Mouse (Mus musculus): ENCODE measurements around the gene Cpt1c. TPM values are rescaled to one million over a fixed set of nuclear protein-coding genes. Genes with fewer than 3 reads are reported as not detected.

Cpt1c gene
- polyA plus RNA-seq, 1 experiment from 2014 or later = 11.1 TPM

DNA sequence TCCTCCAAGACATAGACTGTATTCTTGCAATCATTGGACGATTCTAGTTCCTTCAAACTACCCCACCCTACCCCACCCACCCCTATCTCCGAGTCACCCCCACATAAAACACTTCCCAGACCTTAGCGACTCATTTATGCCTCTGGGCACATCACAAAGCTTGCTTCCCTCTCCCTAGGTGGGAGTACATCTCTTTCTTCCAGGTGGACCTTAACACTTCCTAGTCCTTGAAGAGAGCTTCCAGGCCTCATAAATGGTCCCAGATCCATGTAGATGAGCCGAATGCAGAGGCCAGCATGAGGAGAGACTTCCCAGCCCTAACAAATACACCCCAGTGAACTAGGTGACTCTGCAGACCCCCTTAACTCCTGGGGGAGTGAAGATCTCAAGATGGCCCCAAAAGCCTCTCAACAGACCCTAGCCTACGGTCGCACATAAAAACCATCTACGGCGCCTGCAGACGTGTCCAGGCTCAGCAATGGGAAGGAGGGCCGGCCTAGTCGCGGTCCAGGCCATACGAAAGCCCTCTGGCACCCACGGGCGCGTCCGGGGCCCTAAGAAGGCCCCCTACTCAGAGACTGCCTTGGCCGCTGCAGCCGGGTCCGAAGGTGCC is 40.8 kb upstream of the Cpt1c start:
- 1% methylated on average over 17 of the region's 20 CpGs for WGBS
- no peaks in the 10 kb centered on the region for H3K9me3 ChIP-seq (ENCODE audit: control insufficient read depth, low read length)
- H3K4me3 ChIP-seq (ENCODE audit: control insufficient read depth in 1 of 2, insufficient read depth in 1 of 2, low read depth in 1 of 2, low read length in 2 of 2) = peak overlapping the region; percentile 69 to 88
- H3K36me3 ChIP-seq (ENCODE audit: control insufficient read depth, insufficient read depth, low read length) = peaks cover 38% of the 10 kb centered on the region
- H3K4me1 ChIP-seq (ENCODE audit: control insufficient read depth in 2 of 2, insufficient read depth in 2 of 2, low read length in 2 of 2) = peaks cover 6 to 16% of the 10 kb centered on the region in 2 experiments; a peak in 3 of 4 replicates
- peak overlapping the region; percentile 61 to 100 for H3K27ac ChIP-seq (replicated peaks in 1 of 2; ENCODE audit: control insufficient read depth in 1 of 2, insufficient read depth in 1 of 2, low read depth in 2 of 2, low read length in 2 of 2)
- H3K27me3 ChIP-seq (ENCODE audit: control insufficient read depth, insufficient read depth, low read length) = no peaks in the 10 kb centered on the region
- no peak for ATAC-seq (ENCODE audit: insufficient number of reproducible peaks, insufficient read depth, low FRiP score, low read depth)
- peak overlapping the region; percentile 97 for H3K9ac ChIP-seq (ENCODE audit: low read length)
- peak overlapping the region; percentile 66 for H3K4me2 ChIP-seq (ENCODE audit: low read length)

DNA sequence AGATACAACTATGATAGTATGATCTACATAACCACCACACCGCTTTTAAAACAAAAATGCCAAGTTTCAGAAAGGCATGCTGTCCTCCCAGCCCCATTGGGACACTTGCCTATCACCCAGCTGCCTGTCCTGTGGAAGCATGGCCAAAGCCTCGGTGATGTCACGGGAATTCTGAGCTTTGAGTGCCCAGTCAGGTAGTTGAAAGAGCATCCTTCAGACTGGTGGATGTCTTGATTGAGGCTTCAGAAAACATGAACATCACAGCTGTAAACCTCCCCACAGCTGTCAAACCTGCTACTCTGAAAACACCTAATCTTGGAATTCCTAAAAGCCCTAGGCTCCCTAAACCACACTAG is 39.4 kb upstream of the Cpt1c start:
- Histone ChIP-seq H3K27me3 (ENCODE audit: control insufficient read depth, insufficient read depth, low read length) (no peaks in the 10 kb centered on the region), H3K9ac (ENCODE audit: low read length) (no peak overlapping the region), H3K27ac (replicated peaks in 1 of 2; ENCODE audit: control insufficient read depth in 1 of 2, insufficient read depth in 1 of 2, low read depth in 2 of 2, low read length in 2 of 2) (no peak overlapping the region), H3K4me1 (ENCODE audit: control insufficient read depth in 2 of 2, insufficient read depth in 2 of 2, low read length in 2 of 2) (peaks cover 3 to 16% of the 10 kb centered on the region in 2 experiments; a peak in 3 of 4 replicates), H3K4me3 (ENCODE audit: control insufficient read depth in 1 of 2, insufficient read depth in 1 of 2, low read depth in 1 of 2, low read length in 2 of 2) (no peak overlapping the region), H3K9me3 (ENCODE audit: control insufficient read depth, low read length) (no peaks in the 10 kb centered on the region), H3K4me2 (ENCODE audit: low read length) (no peak overlapping the region), H3K36me3 (ENCODE audit: control insufficient read depth, insufficient read depth, low read length) (peaks cover 51% of the 10 kb centered on the region)
- ATAC-seq (ENCODE audit: insufficient number of reproducible peaks, insufficient read depth, low FRiP score, low read depth) = no peak
- WGBS = 89% methylated on average over 3 of the region's 3 CpGs

DNA sequence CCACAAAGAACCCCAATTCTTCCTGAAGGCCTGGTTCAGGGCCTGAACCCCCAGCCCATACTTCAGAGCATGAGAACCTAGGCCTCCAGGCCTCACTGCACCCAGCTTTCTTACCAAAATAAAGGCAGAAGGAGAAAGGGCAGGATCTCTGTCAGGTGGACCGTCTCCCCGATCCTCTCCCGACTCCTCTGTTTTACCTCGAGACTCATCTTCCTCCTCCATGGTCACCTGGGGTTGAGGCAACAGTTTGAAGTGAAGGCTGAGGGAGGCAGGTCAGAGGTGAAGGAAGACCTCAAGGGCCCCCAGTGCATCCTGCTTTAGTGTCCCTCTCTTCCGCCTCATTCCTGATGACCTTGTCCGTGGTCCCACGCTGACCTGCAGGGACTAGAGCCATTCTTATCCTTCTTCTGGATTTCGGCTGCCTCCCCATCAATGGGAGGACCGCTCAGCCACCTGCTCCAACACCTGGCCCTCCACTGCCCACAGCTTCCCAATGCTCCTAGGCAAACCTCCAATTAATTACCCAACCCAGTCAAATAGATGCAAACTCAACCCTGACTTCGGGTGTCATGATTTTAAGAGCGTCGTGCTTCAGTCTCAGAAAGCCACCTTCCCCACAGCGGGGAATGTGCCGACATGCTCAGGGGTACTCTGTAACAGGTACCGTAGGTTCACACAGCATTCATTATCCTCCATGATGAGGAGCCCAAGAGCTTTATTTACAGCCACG is 38.9 kb upstream of the Cpt1c start:
- no peak for ATAC-seq (ENCODE audit: insufficient number of reproducible peaks, insufficient read depth, low FRiP score, low read depth)
- H3K9ac ChIP-seq (ENCODE audit: low read length) = no peak overlapping the region
- H3K4me2 ChIP-seq (ENCODE audit: low read length) = no peak overlapping the region
- 92% methylated on average over 16 of the region's 16 CpGs for WGBS
- H3K4me1 ChIP-seq (ENCODE audit: control insufficient read depth in 2 of 2, insufficient read depth in 2 of 2, low read length in 2 of 2) = peaks cover 0 to 11% of the 10 kb centered on the region in 2 experiments; a peak in 2 of 4 replicates
- H3K36me3 ChIP-seq (ENCODE audit: control insufficient read depth, insufficient read depth, low read length) = peaks cover 55% of the 10 kb centered on the region
- no peaks in the 10 kb centered on the region for H3K9me3 ChIP-seq (ENCODE audit: control insufficient read depth, low read length)
- H3K27me3 ChIP-seq (ENCODE audit: control insufficient read depth, insufficient read depth, low read length) = no peaks in the 10 kb centered on the region
- no peak overlapping the region for H3K27ac ChIP-seq (replicated peaks in 1 of 2; ENCODE audit: control insufficient read depth in 1 of 2, insufficient read depth in 1 of 2, low read depth in 2 of 2, low read length in 2 of 2)
- H3K4me3 ChIP-seq (ENCODE audit: control insufficient read depth in 1 of 2, insufficient read depth in 1 of 2, low read depth in 1 of 2, low read length in 2 of 2) = no peak overlapping the region

DNA sequence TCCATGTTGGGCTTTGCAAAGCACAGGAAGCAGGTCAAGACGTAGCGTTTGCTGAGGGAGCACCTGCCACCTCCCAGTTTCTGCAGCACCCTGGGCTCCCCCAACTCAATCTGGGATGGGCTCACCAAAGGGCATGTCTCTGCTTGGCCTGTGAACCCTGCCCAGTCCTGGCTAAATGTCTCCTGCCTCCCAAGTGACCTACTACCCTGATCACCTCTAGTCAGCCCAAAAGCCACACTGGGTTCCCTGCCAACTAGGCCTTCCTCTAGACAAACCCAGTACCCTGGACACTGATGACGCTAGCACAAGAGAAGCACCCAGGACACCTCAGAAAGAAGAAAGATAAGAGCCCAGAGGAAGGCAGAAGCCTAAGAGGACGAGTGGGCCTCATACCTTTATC is 38.2 kb upstream of the Cpt1c start:
- H3K27ac ChIP-seq (replicated peaks in 1 of 2; ENCODE audit: control insufficient read depth in 1 of 2, insufficient read depth in 1 of 2, low read depth in 2 of 2, low read length in 2 of 2) = no peak overlapping the region
- H3K27me3 ChIP-seq (ENCODE audit: control insufficient read depth, insufficient read depth, low read length) = no peaks in the 10 kb centered on the region
- H3K9ac ChIP-seq (ENCODE audit: low read length) = no peak overlapping the region
- ATAC-seq (ENCODE audit: insufficient number of reproducible peaks, insufficient read depth, low FRiP score, low read depth) = no peak
- peaks cover 62% of the 10 kb centered on the region for H3K36me3 ChIP-seq (ENCODE audit: control insufficient read depth, insufficient read depth, low read length)
- H3K4me3 ChIP-seq (ENCODE audit: control insufficient read depth in 1 of 2, insufficient read depth in 1 of 2, low read depth in 1 of 2, low read length in 2 of 2) = no peak overlapping the region
- 74% methylated on average over 4 of the region's 4 CpGs for WGBS
- H3K4me2 ChIP-seq (ENCODE audit: low read length) = no peak overlapping the region
- peaks cover 0 to 8% of the 10 kb centered on the region in 2 experiments; a peak in 1 of 4 replicates for H3K4me1 ChIP-seq (ENCODE audit: control insufficient read depth in 2 of 2, insufficient read depth in 2 of 2, low read length in 2 of 2)
- H3K9me3 ChIP-seq (ENCODE audit: control insufficient read depth, low read length) = no peaks in the 10 kb centered on the region

DNA sequence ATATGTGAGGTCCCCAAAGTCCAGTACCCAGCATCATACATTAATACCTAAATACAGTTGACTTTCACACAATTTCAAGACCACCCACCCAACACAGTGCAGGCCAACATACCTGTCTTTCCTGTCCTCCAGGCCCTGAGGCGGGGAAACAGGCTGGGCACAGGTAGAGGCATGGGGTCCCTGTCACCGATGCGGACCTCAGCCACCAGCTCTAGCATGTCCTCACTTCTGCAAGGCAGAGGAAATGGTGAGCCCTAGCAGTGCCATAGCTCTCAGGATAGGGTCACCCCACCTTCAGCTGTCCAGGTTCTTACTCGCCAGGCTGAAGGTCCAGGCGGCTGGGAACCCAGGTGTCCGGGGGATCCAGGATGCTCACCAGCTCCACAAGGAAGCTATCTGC is 37.4 kb upstream of the Cpt1c start:
- ATAC-seq (ENCODE audit: insufficient number of reproducible peaks, insufficient read depth, low FRiP score, low read depth) = no peak
- Histone ChIP-seq H3K4me2 (ENCODE audit: low read length) (no peak overlapping the region), H3K4me3 (ENCODE audit: control insufficient read depth in 1 of 2, insufficient read depth in 1 of 2, low read depth in 1 of 2, low read length in 2 of 2) (no peak overlapping the region), H3K27me3 (ENCODE audit: control insufficient read depth, insufficient read depth, low read length) (no peaks in the 10 kb centered on the region), H3K9ac (ENCODE audit: low read length) (no peak overlapping the region), H3K4me1 (ENCODE audit: control insufficient read depth in 2 of 2, insufficient read depth in 2 of 2, low read length in 2 of 2) (peaks cover 0 to 8% of the 10 kb centered on the region in 2 experiments; a peak in 1 of 4 replicates), H3K36me3 (ENCODE audit: control insufficient read depth, insufficient read depth, low read length) (peaks cover 70% of the 10 kb centered on the region), H3K27ac (replicated peaks in 1 of 2; ENCODE audit: control insufficient read depth in 1 of 2, insufficient read depth in 1 of 2, low read depth in 2 of 2, low read length in 2 of 2) (no peak overlapping the region), H3K9me3 (ENCODE audit: control insufficient read depth, low read length) (no peaks in the 10 kb centered on the region)
- WGBS = 89% methylated on average over 6 of the region's 6 CpGs

DNA sequence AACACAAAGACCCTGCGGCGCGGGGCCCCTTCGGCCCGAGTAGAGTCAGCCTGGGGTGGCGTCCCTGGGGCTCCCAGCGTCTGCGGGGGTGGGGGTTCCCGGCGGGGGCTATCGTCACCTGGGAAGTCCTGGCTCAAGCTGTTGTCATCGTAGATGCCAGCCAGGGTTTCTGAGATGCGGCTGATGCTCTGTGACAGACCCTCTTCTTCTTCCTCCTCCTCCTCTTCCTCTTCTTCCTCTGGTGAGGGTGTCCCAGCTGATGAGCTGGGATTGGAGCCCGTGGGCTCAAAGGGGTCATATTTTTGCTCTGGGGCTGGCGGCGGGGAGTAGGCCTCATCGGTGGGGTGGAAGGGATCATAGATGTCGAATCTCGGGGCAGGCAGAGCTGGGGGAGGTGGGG is 33.8 kb upstream of the Cpt1c start:
- Histone ChIP-seq H3K36me3 (ENCODE audit: control insufficient read depth, insufficient read depth, low read length) (peaks cover 99% of the 10 kb centered on the region), H3K9me3 (ENCODE audit: control insufficient read depth, low read length) (no peaks in the 10 kb centered on the region), H3K4me1 (ENCODE audit: control insufficient read depth in 2 of 2, insufficient read depth in 2 of 2, low read length in 2 of 2) (no peaks in the 10 kb centered on the region), H3K27ac (replicated peaks in 1 of 2; ENCODE audit: control insufficient read depth in 1 of 2, insufficient read depth in 1 of 2, low read depth in 2 of 2, low read length in 2 of 2) (no peak overlapping the region), H3K4me2 (ENCODE audit: low read length) (no peak overlapping the region), H3K9ac (ENCODE audit: low read length) (no peak overlapping the region), H3K27me3 (ENCODE audit: control insufficient read depth, insufficient read depth, low read length) (no peaks in the 10 kb centered on the region), H3K4me3 (ENCODE audit: control insufficient read depth in 1 of 2, insufficient read depth in 1 of 2, low read depth in 1 of 2, low read length in 2 of 2) (no peak overlapping the region)
- ATAC-seq (ENCODE audit: insufficient number of reproducible peaks, insufficient read depth, low FRiP score, low read depth) = no peak
- WGBS = 93% methylated on average over 19 of the region's 19 CpGs

DNA sequence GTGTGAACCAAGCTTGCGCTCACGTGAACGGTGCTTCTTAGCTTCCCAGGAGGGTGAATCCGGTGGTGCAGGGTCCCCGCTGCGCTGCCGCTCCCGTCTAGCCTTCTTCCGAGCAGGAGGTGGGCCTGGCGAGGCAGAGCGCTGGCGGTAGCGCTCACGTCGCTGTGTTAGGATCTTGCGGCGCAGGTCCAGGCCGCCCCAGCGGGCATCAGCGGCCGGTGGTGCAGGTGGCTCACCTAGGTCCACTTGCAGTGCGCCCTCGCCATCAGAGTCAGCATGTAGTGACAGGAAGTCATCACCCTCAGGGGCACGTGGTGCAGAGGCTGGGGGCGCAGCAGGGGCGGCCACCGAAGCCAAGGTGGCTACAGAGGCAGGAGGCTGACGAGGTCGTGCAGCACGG is 33.2 kb upstream of the Cpt1c start:
- no peak for ATAC-seq (ENCODE audit: insufficient number of reproducible peaks, insufficient read depth, low FRiP score, low read depth)
- Histone ChIP-seq H3K27ac (replicated peaks in 1 of 2; ENCODE audit: control insufficient read depth in 1 of 2, insufficient read depth in 1 of 2, low read depth in 2 of 2, low read length in 2 of 2) (no peak overlapping the region), H3K9me3 (ENCODE audit: control insufficient read depth, low read length) (no peaks in the 10 kb centered on the region), H3K9ac (ENCODE audit: low read length) (no peak overlapping the region), H3K36me3 (ENCODE audit: control insufficient read depth, insufficient read depth, low read length) (peaks cover 99% of the 10 kb centered on the region), H3K27me3 (ENCODE audit: control insufficient read depth, insufficient read depth, low read length) (no peaks in the 10 kb centered on the region), H3K4me1 (ENCODE audit: control insufficient read depth in 2 of 2, insufficient read depth in 2 of 2, low read length in 2 of 2) (no peaks in the 10 kb centered on the region), H3K4me3 (ENCODE audit: control insufficient read depth in 1 of 2, insufficient read depth in 1 of 2, low read depth in 1 of 2, low read length in 2 of 2) (no peak overlapping the region), H3K4me2 (ENCODE audit: low read length) (no peak overlapping the region)
- WGBS = 92% methylated on average over 30 of the region's 30 CpGs
